Mouse (Mus musculus) limb, embryonic 14.5 days (tissue): Measurements from ENCODE around the gene Gzmd. TPM values are rescaled to one million over a fixed set of nuclear protein-coding genes. Genes with fewer than 3 reads are reported as not detected.

ENCODE experiments used
- ATAC-seq: fragments of 200-750 bp; cut with Nextera tagmentation; 2 replicates; pipeline ENCODE4 v1.8.0; 2017; ENCODE audit warnings: low read depth, moderate number of reproducible peaks, moderate TSS enrichment; ENCODE audit not compliant: low FRiP score
- DNase-seq: peaks from one replicate; pipeline ENCODE4 v3.0.0-alpha.2; 2015; ENCODE audit warnings: low spot score
- H3K27ac ChIP-seq: fragments of 300-500 bp; sonication (generic); replicated peaks from 2 replicates; pipeline ENCODE4 v1.5.1; 2014; ENCODE audit warnings: low read depth, mild to moderate bottlenecking, low read length, moderate library complexity, mixed read lengths
- H3K27me3 ChIP-seq: fragments of 300-500 bp; sonication (generic); 2 replicates; pipeline ENCODE4 v1.6.1; 2014; ENCODE audit warnings: low read length, mixed read lengths; ENCODE audit not compliant: control insufficient read depth, insufficient read depth
- H3K36me3 ChIP-seq: fragments of 300-500 bp; sonication (generic); 2 replicates; pipeline ENCODE4 v1.6.1; 2014; ENCODE audit warnings: mild to moderate bottlenecking, low read length, moderate library complexity, mixed read lengths; ENCODE audit not compliant: control insufficient read depth, insufficient read depth
- H3K4me1 ChIP-seq: fragments of 300-500 bp; sonication (generic); 2 replicates; pipeline ENCODE4 v1.6.1; 2014; ENCODE audit warnings: antibody characterized with exemption, low read length, mixed read lengths; ENCODE audit not compliant: control insufficient read depth, insufficient read depth
- H3K4me2 ChIP-seq: fragments of 300-500 bp; sonication (generic); replicated peaks from 2 replicates; pipeline ENCODE4 v1.6.1; 2014; ENCODE audit warnings: low read depth, mild to moderate bottlenecking, low read length, moderate library complexity; ENCODE audit not compliant: severe bottlenecking
- H3K4me3 ChIP-seq: fragments of 300-500 bp; sonication (generic); replicated peaks from 2 replicates; pipeline ENCODE4 v1.5.1; 2014; ENCODE audit warnings: low read length
- H3K9ac ChIP-seq: fragments of 300-500 bp; sonication (generic); 2 replicates; pipeline ENCODE4 v1.6.1; 2014; ENCODE audit warnings: mild to moderate bottlenecking, low read depth, low read length, moderate library complexity; ENCODE audit not compliant: severe bottlenecking
- H3K9me3 ChIP-seq: fragments of 300-500 bp; sonication (generic); 2 replicates; pipeline ENCODE4 v1.6.1; 2016; ENCODE audit warnings: low read length; ENCODE audit not compliant: control insufficient read depth
- POLR2A ChIP-seq: fragments of 200-500 bp; IDR thresholded peaks from 2 replicates; pipeline ENCODE4 v1.8.0; 2012; ENCODE audit warnings: inconsistent platforms, mild to moderate bottlenecking, moderate library complexity, borderline replicate concordance; ENCODE audit not compliant: insufficient read depth, insufficient read length; ENCODE audit errors: extremely low read depth
- WGBS: fragments of 180-500 bp; shearing (Covaris S2); extraction: QIAGEN DNeasy Blood & Tissue Kit; methylation state at CpG from one replicate; pipeline ENCODE4 v1.1.7; 2014; 5-methylcytosine and 5-hydroxymethylcytosine counted together
- polyA plus RNA-seq, 2 experiments: library from polyadenylated mRNA; depleted of rRNA in 1 of 2; stranded (reverse) in 1 of 2; unstranded in 1 of 2; fragments of >200 nt; fragmentation: Nextera tagmentation in 1 of 2; extraction: Ambion mirVana in 1 of 2; gene quantifications; 2 replicates each; pipeline versions ENCODE4 v1.2.1 to v1.2.3; 2012 to 2014

The Gzmd gene
- polyA plus RNA-seq, 2 experiments: 0.09 TPM; not detected in 1

- no peak within 1 kb of the TSS for H3K27ac ChIP-seq
These were observed 30.0 kb downstream of the Gzmd start, which contains the start of gene Ctsg for GRCm38 (mm10) chr14:56102386-56102785. Gene Ctsg, minus strand, starts transcription at chr14:56102574.

GRCm38 (mm10) chr14:56098940-56099339, 33.5 kb downstream of the Gzmd start:
- Histone ChIP-seq H3K4me1 (no peaks in the 10 kb centered on the region), H3K36me3 (no peaks in the 10 kb centered on the region), H3K9ac (no peak overlapping the region), H3K9me3 (no peaks in the 10 kb centered on the region), H3K4me3 (no peak overlapping the region), H3K27me3 (no peaks in the 10 kb centered on the region), H3K27ac (no peak overlapping the region), H3K4me2 (no peak overlapping the region)
- no peak for DNase-seq
- no peak for TF ChIP-seq POLR2A
- WGBS: 76% methylated on average over 4 of the region's 4 CpGs
- ATAC-seq: no peak

More at GRCm38 (mm10) chr14:56102386-56102785, 30.0 kb downstream of the Gzmd start, which contains the start of gene Ctsg:
- DNase-seq: no peak
- WGBS: 78% methylated on average over 10 of the region's 10 CpGs
- Histone ChIP-seq H3K27me3 (no peaks in the 10 kb centered on the region), H3K4me1 (no peaks in the 10 kb centered on the region), H3K4me2 (no peak within 1 kb of the TSS), H3K9me3 (no peaks in the 10 kb centered on the region), H3K4me3 (no peak within 1 kb of the TSS), H3K36me3 (no peaks in the 10 kb centered on the region), H3K9ac (no peak within 1 kb of the TSS)
- no peak for ATAC-seq
- TF ChIP-seq POLR2A: no peak

- DNase-seq: no peak
- H3K27me3 ChIP-seq: no peaks in the 10 kb centered on the region
These were observed 34.8 kb downstream of the Gzmd start for GRCm38 (mm10) chr14:56097597-56097996.

GRCm38 (mm10) chr14:56093353-56093752, 39.1 kb downstream of the Gzmd start:
- Histone ChIP-seq H3K4me2 (no peak overlapping the region), H3K4me3 (no peak overlapping the region), H3K36me3 (no peaks in the 10 kb centered on the region), H3K9me3 (no peaks in the 10 kb centered on the region), H3K4me1 (no peaks in the 10 kb centered on the region), H3K9ac (no peak overlapping the region), H3K27ac (no peak overlapping the region), H3K27me3 (no peaks in the 10 kb centered on the region)
- ATAC-seq: no peak
- no peak for DNase-seq
- no peak for TF ChIP-seq POLR2A
- 73% methylated on average over 2 of the region's 2 CpGs for WGBS

More at GRCm38 (mm10) chr14:56097597-56097996, 34.8 kb downstream of the Gzmd start:
- Histone ChIP-seq H3K9me3 (no peaks in the 10 kb centered on the region), H3K9ac (no peak overlapping the region), H3K27ac (no peak overlapping the region), H3K4me2 (no peak overlapping the region), H3K4me3 (no peak overlapping the region), H3K4me1 (no peaks in the 10 kb centered on the region), H3K36me3 (no peaks in the 10 kb centered on the region)
- no peak for TF ChIP-seq POLR2A
- ATAC-seq: no peak
- 84% methylated on average over 1 of the region's 1 CpGs for WGBS

GRCm38 (mm10) chr14:56086711-56087110, 45.7 kb downstream of the Gzmd start:
- no peak overlapping the region for H3K4me3 ChIP-seq
- ATAC-seq (no peak), DNase-seq (no peak)
- no peak overlapping the region for H3K9ac ChIP-seq
- H3K36me3 ChIP-seq: no peaks in the 10 kb centered on the region
- no peak overlapping the region for H3K27ac ChIP-seq
- H3K9me3 ChIP-seq: no peaks in the 10 kb centered on the region
- 75% methylated on average over 3 of the region's 3 CpGs for WGBS
- TF ChIP-seq POLR2A: no peak
- no peaks in the 10 kb centered on the region for H3K27me3 ChIP-seq
- no peak overlapping the region for H3K4me2 ChIP-seq
- no peaks in the 10 kb centered on the region for H3K4me1 ChIP-seq

- Histone ChIP-seq H3K27me3 (no peaks in the 10 kb centered on the region), H3K27ac (no peak within 1 kb of the TSS), H3K4me2 (no peak within 1 kb of the TSS), H3K36me3 (no peaks in the 10 kb centered on the region), H3K4me1 (no peaks in the 10 kb centered on the region), H3K9ac (no peak within 1 kb of the TSS), H3K9me3 (no peaks in the 10 kb centered on the region), H3K4me3 (no peak within 1 kb of the TSS)
- ATAC-seq (no peak), DNase-seq (no peak)
- WGBS: 89% methylated on average over 2 of the region's 2 CpGs
- no peak for TF ChIP-seq POLR2A
These were observed 47.2 kb downstream of the Gzmd start, which contains the start of gene Mcpt8 for GRCm38 (mm10) chr14:56085167-56085566. Gene Mcpt8, minus strand, starts transcription at chr14:56085273.
